Mouse (Mus musculus): ENCODE measurements at regions not wholly inside any gene's neighbourhood (a gene's known extent, or its start where the extent isn't known, plus 50 kb on each side); places are given as distances from the start of the nearest gene placed in this dataset.
A peak's percentile ranks its signal among the peaks of the same experiment; 100 is the strongest.

- DNase-seq (ENCODE audit: low read depth), result no peak
Measured at GRCm38 (mm10) chr9:81726542-81726941, 92.9 kb upstream of the Htr1b start.

- no peak for DNase-seq (ENCODE audit: low read depth)
Measured at GRCm38 (mm10) chr9:81720103-81720502, 86.5 kb upstream of the Htr1b start.

DNA sequence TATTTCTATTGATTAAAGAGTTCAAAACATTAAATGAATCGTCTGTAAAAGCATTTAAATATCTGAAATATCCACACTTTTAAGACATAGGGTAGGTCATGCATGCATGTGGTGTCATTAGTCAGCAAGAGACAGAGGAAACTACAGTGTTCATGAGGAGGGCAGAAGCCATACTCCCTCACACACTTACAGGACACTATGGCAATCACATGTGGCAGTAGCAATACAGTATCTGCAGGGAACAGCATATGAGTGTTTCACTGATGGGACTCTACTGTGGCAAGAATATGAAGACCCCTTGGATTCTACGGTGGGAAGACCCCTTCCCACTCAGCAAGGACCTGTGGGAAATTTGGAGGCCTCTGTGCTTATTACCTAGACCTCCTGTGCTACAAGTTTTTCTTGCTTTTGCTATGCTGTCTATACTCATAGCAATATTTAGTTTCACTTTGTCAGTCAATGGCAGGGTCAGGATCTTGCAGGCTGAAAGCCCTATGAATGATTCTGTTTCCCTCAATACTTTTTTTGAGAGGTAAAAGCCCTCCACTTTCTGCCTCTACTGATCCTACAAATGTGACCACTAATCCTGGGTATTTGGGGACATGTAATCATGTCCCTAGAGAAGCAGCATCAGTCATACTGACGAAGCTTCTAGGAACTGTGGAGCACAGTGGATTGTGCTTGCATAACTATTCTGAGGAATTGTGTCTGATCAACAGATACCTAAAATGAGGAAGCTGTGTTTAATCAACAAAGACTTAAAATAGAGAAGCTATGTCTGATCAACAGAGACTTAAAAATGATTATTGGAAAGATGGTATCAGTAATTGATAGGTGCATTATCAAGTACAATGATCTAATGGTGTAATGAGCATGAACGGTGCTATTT lies 83.6 kb upstream of the Htr1b start:
- peak; percentile 2 for DNase-seq (ENCODE audit: low read depth)

- DNase-seq (ENCODE audit: low read depth), result no peak
Measured at GRCm38 (mm10) chr9:81691351-81691750, 57.7 kb upstream of the Htr1b start.

GRCm38 (mm10) chr9:81689744-81690143 lies 56.1 kb upstream of the Htr1b start:
- no peak for DNase-seq (ENCODE audit: low read depth)

All from c-Kit-positive CD71-negative TER-119-negative erythroid progenitor cells, embryonic 14.5 days (primary cell).